Mouse (Mus musculus) hindbrain, embryonic 14.5 days (tissue): Measurements from ENCODE around the gene Pard6b. TPM values are rescaled to one million over a fixed set of nuclear protein-coding genes. Genes with fewer than 3 reads are reported as not detected.

Experiments used
- ATAC-seq: fragments of 200-750 bp; cut with Nextera tagmentation; 2 replicates; pipeline ENCODE4 v1.8.0; 2017; ENCODE audit warnings: moderate number of reproducible peaks, mild to moderate bottlenecking, moderate TSS enrichment, moderate library complexity; ENCODE audit not compliant: low FRiP score
- DNase-seq: peaks from one replicate; pipeline ENCODE4 v3.0.0-alpha.2; 2015; ENCODE audit warnings: low spot score
- H3K27ac ChIP-seq: fragments of 300-500 bp; sonication (generic); 2 replicates; pipeline ENCODE4 v1.5.1; 2014; ENCODE audit warnings: mild to moderate bottlenecking, moderate library complexity
- H3K27me3 ChIP-seq: fragments of 300-500 bp; sonication (generic); 2 replicates; pipeline ENCODE4 v1.6.1; 2014; ENCODE audit warnings: mild to moderate bottlenecking, low read length, mixed read lengths; ENCODE audit not compliant: control insufficient read depth, insufficient read depth
- H3K36me3 ChIP-seq: fragments of 300-500 bp; sonication (generic); replicated peaks from 2 replicates; pipeline ENCODE4 v1.6.1; 2014; ENCODE audit not compliant: control insufficient read depth, insufficient read depth
- H3K4me1 ChIP-seq: fragments of 300-500 bp; sonication (generic); replicated peaks from 2 replicates; pipeline ENCODE4 v1.6.1; 2014; ENCODE audit warnings: antibody characterized with exemption, low read length, mixed read lengths; ENCODE audit not compliant: control insufficient read depth, insufficient read depth
- H3K4me2 ChIP-seq: fragments of 300-500 bp; sonication (generic); replicated peaks from 2 replicates; pipeline ENCODE4 v1.6.1; 2014; ENCODE audit warnings: mild to moderate bottlenecking, moderate library complexity
- H3K4me3 ChIP-seq: fragments of 300-500 bp; sonication (generic); replicated peaks from 2 replicates; pipeline ENCODE4 v1.5.1; 2014; ENCODE audit warnings: mild to moderate bottlenecking, low read length
- H3K9ac ChIP-seq: fragments of 300-500 bp; sonication (generic); 2 replicates; pipeline ENCODE4 v1.6.1; 2014
- H3K9me3 ChIP-seq: fragments of 300-500 bp; sonication (generic); 2 replicates; pipeline ENCODE4 v1.6.1; 2016; ENCODE audit warnings: low read length; ENCODE audit not compliant: control insufficient read depth
- WGBS: fragments of 180-500 bp; shearing (Covaris S2); extraction: QIAGEN DNeasy Blood & Tissue Kit; methylation state at CpG from one replicate; pipeline ENCODE4 v1.1.7; 2014; 5-methylcytosine and 5-hydroxymethylcytosine counted together
- polyA plus RNA-seq: library from polyadenylated mRNA; unstranded; fragments of >200 nt; fragmentation: Nextera tagmentation; extraction: Ambion mirVana; gene quantifications from 2 replicates; pipeline ENCODE4 v1.2.1, GENCODE M21; 2014

Pard6b gene
- polyA plus RNA-seq, 1 experiment from 2014 or later = 10.0 TPM

DNA sequence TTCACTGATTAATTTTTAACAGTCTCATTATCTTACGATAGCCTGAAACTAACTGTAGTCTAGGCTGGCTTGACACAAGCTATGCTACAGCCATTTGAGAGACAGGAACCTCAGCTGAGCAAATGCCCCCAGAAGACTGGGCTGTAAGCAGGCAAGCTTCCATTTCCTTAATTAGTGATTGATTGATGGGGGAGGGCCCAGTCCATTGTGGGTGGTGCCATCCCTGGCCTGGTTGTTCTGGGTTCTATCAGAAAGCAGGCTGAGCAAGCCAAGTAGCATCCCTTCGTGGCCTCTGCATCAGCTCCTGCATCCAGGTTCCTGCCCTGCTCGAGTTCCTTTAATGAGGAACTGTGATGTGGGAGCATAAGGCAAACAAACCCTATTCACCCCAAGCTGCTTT is 6.3 kb upstream of the Pard6b start:
- H3K27ac ChIP-seq = no peak overlapping the region
- DNase-seq = no peak
- H3K27me3 ChIP-seq = no peaks in the 10 kb centered on the region
- H3K9me3 ChIP-seq = no peaks in the 10 kb centered on the region
- no peaks in the 10 kb centered on the region for H3K36me3 ChIP-seq
- 52% methylated on average over 3 of the region's 3 CpGs for WGBS
- no peak overlapping the region for H3K4me3 ChIP-seq
- no peak overlapping the region for H3K4me2 ChIP-seq
- ATAC-seq = no peak
- H3K4me1 ChIP-seq = peaks cover 7% of the 10 kb centered on the region; the same call in 1 of the 2 replicates
- no peak overlapping the region for H3K9ac ChIP-seq

DNA sequence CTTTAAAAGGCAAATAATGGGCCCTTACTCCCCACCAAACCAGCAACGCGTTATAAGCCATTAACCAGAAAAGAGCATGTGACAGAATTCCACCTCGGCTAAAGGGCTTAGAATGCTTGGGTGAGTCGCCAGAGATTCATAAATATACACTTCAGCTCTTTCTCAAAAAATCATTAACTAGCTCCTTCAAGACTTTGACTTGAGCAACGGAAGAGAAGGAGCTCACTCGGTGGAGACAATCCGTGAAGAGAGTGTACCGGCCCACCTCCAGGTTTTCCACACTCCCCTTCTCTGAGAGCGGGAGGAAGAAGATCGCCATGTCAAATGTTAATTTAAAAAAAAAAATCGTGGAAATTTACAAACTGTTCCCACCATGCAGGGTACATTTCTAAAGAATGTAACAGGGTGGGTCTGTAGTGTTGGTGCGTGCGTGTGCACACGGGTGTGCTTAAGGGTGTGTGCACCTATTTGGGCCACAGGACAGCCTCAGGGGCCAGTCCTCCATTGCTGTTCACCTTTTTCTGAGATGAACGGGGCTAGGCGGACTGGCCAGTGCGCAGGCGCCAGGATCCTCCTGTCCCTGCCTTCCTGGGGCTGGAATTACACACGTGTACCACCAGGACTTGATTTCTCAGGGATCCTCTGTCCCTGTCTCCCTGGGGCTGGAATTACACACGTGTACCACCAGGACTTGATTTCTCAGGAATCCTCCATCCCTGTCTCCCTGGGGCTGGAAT is 3.8 kb upstream of the Pard6b start:
- ATAC-seq (no peak), DNase-seq (no peak)
- Histone ChIP-seq H3K9ac (no peak overlapping the region), H3K4me3 (no peak overlapping the region), H3K4me2 (no peak overlapping the region), H3K9me3 (no peaks in the 10 kb centered on the region), H3K27ac (no peak overlapping the region), H3K27me3 (no peaks in the 10 kb centered on the region), H3K36me3 (no peaks in the 10 kb centered on the region), H3K4me1 (peaks cover 10% of the 10 kb centered on the region)
- 83% methylated on average over 20 of the region's 20 CpGs for WGBS

DNA sequence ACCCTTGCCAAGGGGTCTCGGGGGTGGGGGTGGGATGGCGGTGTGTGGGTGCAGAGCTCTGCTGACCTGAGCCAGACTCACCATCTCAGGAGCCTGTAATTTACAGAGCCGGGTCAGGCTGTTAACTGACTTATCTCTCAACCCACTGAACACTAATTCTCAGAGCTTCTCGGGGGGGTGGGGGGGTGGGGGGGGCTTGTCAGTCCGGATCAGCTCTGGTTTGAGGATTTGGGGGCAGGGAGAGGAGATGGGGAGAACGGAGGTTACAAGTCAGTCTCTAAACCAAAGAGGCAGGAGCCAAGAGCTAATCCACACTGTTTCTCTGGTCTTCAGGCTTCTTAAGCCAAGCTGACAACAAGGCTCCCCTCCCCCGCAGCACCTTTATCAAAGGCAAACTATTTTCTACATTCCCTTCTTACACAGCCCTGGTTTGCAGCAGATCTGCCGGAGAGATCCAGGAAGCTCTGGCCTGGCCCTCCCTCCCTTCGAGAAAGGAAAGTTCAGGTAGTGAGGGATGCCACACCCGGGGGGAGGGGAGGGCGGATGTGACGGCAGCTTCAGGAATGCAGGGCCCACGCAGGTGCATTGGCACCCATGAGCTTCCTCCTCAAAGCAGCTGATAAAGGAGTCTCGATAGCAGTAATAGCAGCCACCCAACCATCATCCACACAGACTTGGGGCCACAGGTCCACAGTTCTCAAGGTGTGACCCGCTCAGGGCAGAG is 2.5 kb upstream of the Pard6b start:
- Histone ChIP-seq H3K9me3 (no peaks in the 10 kb centered on the region), H3K27ac (no peak overlapping the region), H3K27me3 (no peaks in the 10 kb centered on the region), H3K4me1 (peaks cover 14% of the 10 kb centered on the region), H3K36me3 (no peaks in the 10 kb centered on the region), H3K4me3 (no peak overlapping the region), H3K4me2 (no peak overlapping the region), H3K9ac (no peak overlapping the region)
- ATAC-seq (no peak), DNase-seq (no peak)
- 58% methylated on average over 15 of the region's 15 CpGs for WGBS

DNA sequence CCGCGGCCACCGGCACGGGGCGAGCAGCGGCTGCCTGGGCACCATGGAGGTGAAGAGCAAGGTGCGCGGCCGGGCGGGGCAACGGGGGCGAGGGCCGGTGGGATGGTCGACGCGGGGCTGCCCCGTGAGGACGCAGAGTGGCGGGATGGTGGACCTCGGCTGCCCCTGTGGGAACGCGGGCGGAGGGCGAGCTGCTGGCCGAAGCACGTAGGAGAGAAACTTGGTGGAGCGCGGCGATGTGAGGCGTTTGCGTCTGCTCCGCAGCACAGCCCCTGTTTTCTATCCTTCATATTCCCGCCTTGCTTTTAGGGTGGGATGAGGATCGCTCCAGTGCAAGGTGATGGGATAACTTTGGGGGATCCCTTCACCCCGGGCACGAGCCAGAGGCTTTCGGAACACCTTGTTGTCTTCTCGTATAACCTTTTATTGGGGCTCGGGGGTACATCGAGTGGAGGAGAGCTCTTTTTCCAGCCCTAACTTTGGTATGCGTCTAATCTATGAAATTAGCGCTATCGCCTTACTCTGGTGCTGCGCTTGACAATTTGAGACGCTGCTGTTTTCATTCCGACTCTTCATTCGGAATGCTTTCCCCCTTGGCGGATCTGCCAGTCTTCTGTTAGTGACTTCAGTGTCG is 612 bp downstream of the Pard6b start:
- Histone ChIP-seq H3K9me3 (no peaks in the 10 kb centered on the region), H3K4me2 (peak overlapping the region; percentile 88), H3K4me3 (peak overlapping the region; percentile 89), H3K36me3 (no peaks in the 10 kb centered on the region), H3K4me1 (peaks cover 14% of the 10 kb centered on the region), H3K9ac (peak overlapping the region; percentile 83), H3K27ac (peak overlapping the region; percentile 92), H3K27me3 (no peaks in the 10 kb centered on the region)
- ATAC-seq (no peak), DNase-seq (peak; percentile 43)
- WGBS = 1% methylated on average over 47 of the region's 49 CpGs

DNA sequence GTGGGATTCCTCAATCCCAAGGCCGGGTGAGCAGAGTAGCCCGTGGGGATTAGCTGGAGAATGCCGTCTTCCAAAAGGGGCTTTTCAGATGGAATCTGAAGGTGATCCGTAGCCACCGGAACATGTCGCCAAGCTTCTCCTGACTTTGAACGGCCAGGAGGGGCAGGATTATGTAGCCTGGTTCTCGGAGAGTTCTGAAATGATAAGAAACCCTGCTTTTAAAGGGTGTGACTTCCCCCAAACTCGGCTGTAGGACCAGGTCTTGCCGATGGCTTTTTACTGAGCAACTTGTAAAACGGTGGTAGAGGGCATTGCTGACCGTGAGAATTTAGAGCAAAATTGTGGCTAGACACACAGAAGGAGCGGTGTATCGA is 1.1 kb downstream of the Pard6b start:
- Histone ChIP-seq H3K36me3 (no peaks in the 10 kb centered on the region), H3K9me3 (no peaks in the 10 kb centered on the region), H3K4me3 (peak overlapping the region; percentile 89), H3K27me3 (no peaks in the 10 kb centered on the region), H3K27ac (peak overlapping the region; percentile 32; the same call in 1 of the 2 replicates), H3K4me1 (peaks cover 14% of the 10 kb centered on the region), H3K4me2 (peak overlapping the region; percentile 88), H3K9ac (peak overlapping the region; percentile 83)
- DNase-seq (no peak), ATAC-seq (no peak)
- WGBS = 5% methylated on average over 14 of the region's 14 CpGs

DNA sequence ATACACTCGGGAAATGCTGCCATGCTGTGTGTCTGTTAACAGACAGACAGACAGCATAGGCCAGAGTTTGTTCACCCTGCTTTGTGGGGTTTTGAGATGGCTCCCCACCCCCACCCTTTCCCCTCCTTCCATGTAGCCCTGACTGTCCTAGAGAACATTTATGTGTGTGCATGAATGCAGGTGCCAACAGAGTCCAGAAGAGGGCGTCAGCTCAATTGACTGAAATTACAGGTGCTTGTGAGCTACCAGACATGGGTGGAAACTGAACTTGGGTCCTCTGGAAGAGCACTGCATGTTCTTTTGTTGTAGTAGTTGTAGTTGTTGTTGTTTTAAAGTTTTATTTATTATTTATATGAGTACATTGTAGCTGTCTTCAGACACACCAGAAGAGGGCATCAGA is 2.8 kb downstream of the Pard6b start:
- 86% methylated on average over 2 of the region's 2 CpGs for WGBS
- no peak for ATAC-seq
- Histone ChIP-seq H3K9me3 (no peaks in the 10 kb centered on the region), H3K9ac (no peak overlapping the region), H3K27ac (no peak overlapping the region), H3K4me1 (peaks cover 14% of the 10 kb centered on the region), H3K36me3 (0 out of 2 replicates have a peak, but pooled peaks cover 4% of the 10 kb centered on the region), H3K27me3 (no peaks in the 10 kb centered on the region), H3K4me2 (no peak overlapping the region), H3K4me3 (no peak overlapping the region)
- no peak for DNase-seq

DNA sequence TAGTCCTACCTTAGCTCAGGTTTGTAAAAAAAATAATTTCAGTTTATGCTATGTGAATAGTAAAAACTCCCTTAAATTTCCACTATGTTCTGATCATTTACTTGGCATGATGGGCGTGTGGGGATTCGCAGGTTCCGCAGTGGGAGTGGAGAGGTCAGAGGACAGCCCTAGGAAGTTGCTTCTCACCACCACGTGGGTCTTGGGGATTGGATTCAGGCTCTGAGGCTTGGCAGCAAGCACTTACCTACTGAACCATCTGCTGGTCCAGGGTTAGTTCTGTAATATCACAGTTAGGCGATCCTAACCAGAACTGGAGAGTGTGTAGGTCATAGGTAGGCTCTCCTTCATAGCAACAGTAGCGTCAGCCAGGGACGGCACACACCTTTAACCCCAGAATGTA is 3.4 kb downstream of the Pard6b start:
- WGBS = 93% methylated on average over 7 of the region's 7 CpGs
- H3K9me3 ChIP-seq = no peaks in the 10 kb centered on the region
- peaks cover 14% of the 10 kb centered on the region for H3K4me1 ChIP-seq
- no peak overlapping the region for H3K4me2 ChIP-seq
- H3K9ac ChIP-seq = no peak overlapping the region
- no peak for ATAC-seq
- H3K4me3 ChIP-seq = no peak overlapping the region
- H3K27me3 ChIP-seq = no peaks in the 10 kb centered on the region
- H3K36me3 ChIP-seq = peaks cover 10% of the 10 kb centered on the region; the same call in 1 of the 2 replicates
- no peak overlapping the region for H3K27ac ChIP-seq
- no peak for DNase-seq

DNA sequence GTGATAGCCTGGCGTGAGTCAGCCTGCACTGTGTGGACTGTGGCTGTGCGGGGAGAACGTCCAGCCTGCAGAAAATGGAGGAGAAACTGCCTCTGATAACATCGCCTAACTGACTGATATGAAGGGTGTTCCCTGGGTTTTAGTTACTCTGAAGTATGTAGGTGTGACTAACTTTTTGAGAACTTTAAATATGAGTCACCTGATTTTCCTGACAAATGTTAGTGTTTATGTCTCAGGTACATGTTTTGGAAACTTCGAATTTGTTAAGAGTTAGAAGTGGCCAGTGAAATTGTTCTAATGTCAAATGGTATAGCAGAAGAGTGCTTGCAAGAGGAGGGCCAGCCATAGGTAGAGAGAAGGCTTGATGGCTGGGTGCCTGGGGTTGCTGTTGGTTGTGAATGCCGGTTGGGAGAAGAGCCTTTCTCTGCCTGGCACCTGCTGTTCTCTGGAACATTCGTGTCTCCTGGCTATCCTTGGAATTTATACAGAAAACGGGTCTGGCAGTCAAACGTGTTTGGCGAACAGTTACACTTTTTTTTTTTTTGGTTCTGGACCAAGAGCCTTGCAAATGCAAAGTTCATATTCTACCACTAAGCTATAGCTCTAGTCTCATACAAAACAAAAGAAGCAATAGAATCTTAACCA is 4.9 kb downstream of the Pard6b start:
- Histone ChIP-seq H3K9ac (no peak overlapping the region), H3K9me3 (no peaks in the 10 kb centered on the region), H3K4me1 (peaks cover 14% of the 10 kb centered on the region), H3K4me3 (no peak overlapping the region), H3K36me3 (peaks cover 22% of the 10 kb centered on the region; the same call in 1 of the 2 replicates), H3K4me2 (no peak overlapping the region), H3K27me3 (no peaks in the 10 kb centered on the region), H3K27ac (no peak overlapping the region)
- no peak for DNase-seq
- 71% methylated on average over 10 of the region's 10 CpGs for WGBS
- ATAC-seq = no peak

DNA sequence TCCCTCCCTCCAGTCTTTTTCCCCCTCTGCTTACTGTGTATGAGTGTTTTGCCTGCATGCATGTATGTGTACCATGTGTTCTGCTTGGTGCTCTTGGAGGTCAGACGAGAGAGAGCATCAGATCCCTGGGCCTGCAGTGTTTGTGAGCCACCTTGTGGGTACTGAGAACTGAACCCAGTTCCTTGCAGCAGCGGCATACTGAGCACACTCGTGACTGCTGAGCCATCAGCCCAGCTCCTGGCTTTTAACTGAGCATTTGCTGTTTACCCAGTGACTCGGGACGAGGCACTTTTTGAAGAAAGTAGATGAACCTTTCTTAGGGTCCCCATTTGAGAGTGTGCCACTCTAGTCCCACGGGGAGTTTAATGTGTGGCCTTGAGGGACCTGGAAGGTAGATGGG is 5.5 kb downstream of the Pard6b start:
- Histone ChIP-seq H3K9ac (no peak overlapping the region), H3K27ac (no peak overlapping the region), H3K4me2 (no peak overlapping the region), H3K27me3 (no peaks in the 10 kb centered on the region), H3K9me3 (no peaks in the 10 kb centered on the region), H3K4me3 (no peak overlapping the region), H3K4me1 (peaks cover 14% of the 10 kb centered on the region), H3K36me3 (peaks cover 27% of the 10 kb centered on the region; the same call in 1 of the 2 replicates)
- WGBS = 78% methylated on average over 6 of the region's 6 CpGs
- ATAC-seq (no peak), DNase-seq (no peak)
